Mouse (Mus musculus) brain, embryonic 14.5 days (tissue): ENCODE measurements around the gene Pigu.

ENCODE experiments used
- CTCF ChIP-seq: fragments of 200-500 bp; IDR thresholded peaks from 2 replicates; pipeline ENCODE4 v1.5.1; 2012; ENCODE audit warnings: inconsistent platforms, mild to moderate bottlenecking, moderate library complexity, borderline replicate concordance; ENCODE audit not compliant: insufficient read depth, insufficient read length; ENCODE audit errors: extremely low read depth
- POLR2A ChIP-seq: fragments of 200-500 bp; IDR thresholded peaks from 2 replicates; pipeline ENCODE4 v1.6.1; 2012; ENCODE audit warnings: mild to moderate bottlenecking, inconsistent platforms, borderline replicate concordance; ENCODE audit not compliant: poor library complexity, insufficient read depth, insufficient read length, severe bottlenecking; ENCODE audit errors: extremely low read depth

GRCm38 (mm10) chr2:155236362-155236992 lies 120.8 kb downstream of the Pigu start, which contains the start of gene Dynlrb1:
- no peak for TF ChIP-seq CTCF
- no peak; the same call in 1 of the 2 replicates for TF ChIP-seq POLR2A
